Mouse (Mus musculus) stomach, embryonic 15.5 days (tissue): ENCODE data around the gene Ctnnbl1. TPM values are rescaled to one million over a fixed set of nuclear protein-coding genes. Genes with fewer than 3 reads are reported as not detected.

Experiments used
- ATAC-seq: fragments of 200-750 bp; cut with Nextera tagmentation; 2 replicates; pipeline ENCODE4 v1.8.0; 2017; ENCODE audit warnings: low read depth, moderate number of reproducible peaks, moderate TSS enrichment; ENCODE audit not compliant: insufficient read depth, low FRiP score
- H3K27ac ChIP-seq: fragments of 300-500 bp; sonication (generic); 2 replicates; pipeline ENCODE4 v1.5.1; 2015; ENCODE audit warnings: mild to moderate bottlenecking, inconsistent platforms
- H3K27me3 ChIP-seq: fragments of 300-500 bp; sonication (generic); replicated peaks from 2 replicates; pipeline ENCODE4 v1.6.1; 2015; ENCODE audit warnings: inconsistent platforms
- H3K36me3 ChIP-seq: fragments of 300-500 bp; sonication (generic); 2 replicates; pipeline ENCODE4 v1.6.1; 2015; ENCODE audit warnings: inconsistent platforms
- H3K4me1 ChIP-seq: fragments of 300-500 bp; sonication (generic); 2 replicates; pipeline ENCODE4 v1.6.1; 2015; ENCODE audit warnings: inconsistent platforms
- H3K4me2 ChIP-seq: fragments of 300-500 bp; sonication (generic); 2 replicates; pipeline ENCODE4 v1.6.1; 2015; ENCODE audit warnings: mild to moderate bottlenecking, inconsistent platforms
- H3K4me3 ChIP-seq: fragments of 300-500 bp; sonication (generic); replicated peaks from 2 replicates; pipeline ENCODE4 v1.5.1; 2015; ENCODE audit warnings: inconsistent platforms
- H3K9ac ChIP-seq: fragments of 300-500 bp; sonication (generic); 2 replicates; pipeline ENCODE4 v1.6.1; 2015; ENCODE audit warnings: inconsistent platforms
- H3K9me3 ChIP-seq: fragments of 300-500 bp; sonication (generic); 2 replicates; pipeline ENCODE4 v1.6.1; 2016; ENCODE audit warnings: inconsistent platforms
- WGBS: fragments of 180-500 bp; shearing (Covaris S2); methylation state at CpG from one replicate; pipeline ENCODE4 v1.1.7; 2015; 5-methylcytosine and 5-hydroxymethylcytosine counted together
- polyA plus RNA-seq: library from polyadenylated mRNA; unstranded; fragments of >200 nt; fragmentation: Nextera tagmentation; extraction: Ambion mirVana; gene quantifications from 2 replicates; pipeline ENCODE4 v1.2.1, GENCODE M21; 2015

Ctnnbl1 gene
- polyA plus RNA-seq, 1 experiment from 2014 or later, result 45.5 TPM

DNA sequence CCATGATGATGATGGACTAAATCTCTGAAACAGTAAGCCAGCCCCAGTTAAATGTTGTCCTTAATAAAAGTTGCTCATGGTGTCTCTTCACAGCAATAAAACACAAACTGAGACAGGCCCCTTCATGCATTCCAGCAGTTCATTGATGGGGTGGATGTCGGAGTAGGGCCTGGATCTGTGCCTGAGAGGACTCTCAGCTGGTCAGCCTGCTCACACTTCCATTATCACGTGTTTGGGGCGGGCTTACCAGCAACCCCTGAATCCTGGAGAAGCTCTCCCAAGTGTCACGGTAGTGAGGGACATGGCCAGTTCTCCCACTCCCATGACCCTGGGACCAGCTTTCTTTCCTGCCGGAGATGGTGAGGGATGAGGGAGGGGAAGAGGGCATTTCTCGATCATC lies 24.5 kb upstream of the Ctnnbl1 start:
- WGBS, result 69% methylated on average over 6 of the region's 6 CpGs
- H3K27me3 ChIP-seq, result no peaks in the 10 kb centered on the region
- no peak for ATAC-seq
- H3K27ac ChIP-seq, result no peak overlapping the region
- H3K9ac ChIP-seq, result no peak overlapping the region
- no peak overlapping the region for H3K4me2 ChIP-seq
- no peak overlapping the region for H3K4me3 ChIP-seq
- no peaks in the 10 kb centered on the region for H3K4me1 ChIP-seq
- no peaks in the 10 kb centered on the region for H3K36me3 ChIP-seq
- no peaks in the 10 kb centered on the region for H3K9me3 ChIP-seq

DNA sequence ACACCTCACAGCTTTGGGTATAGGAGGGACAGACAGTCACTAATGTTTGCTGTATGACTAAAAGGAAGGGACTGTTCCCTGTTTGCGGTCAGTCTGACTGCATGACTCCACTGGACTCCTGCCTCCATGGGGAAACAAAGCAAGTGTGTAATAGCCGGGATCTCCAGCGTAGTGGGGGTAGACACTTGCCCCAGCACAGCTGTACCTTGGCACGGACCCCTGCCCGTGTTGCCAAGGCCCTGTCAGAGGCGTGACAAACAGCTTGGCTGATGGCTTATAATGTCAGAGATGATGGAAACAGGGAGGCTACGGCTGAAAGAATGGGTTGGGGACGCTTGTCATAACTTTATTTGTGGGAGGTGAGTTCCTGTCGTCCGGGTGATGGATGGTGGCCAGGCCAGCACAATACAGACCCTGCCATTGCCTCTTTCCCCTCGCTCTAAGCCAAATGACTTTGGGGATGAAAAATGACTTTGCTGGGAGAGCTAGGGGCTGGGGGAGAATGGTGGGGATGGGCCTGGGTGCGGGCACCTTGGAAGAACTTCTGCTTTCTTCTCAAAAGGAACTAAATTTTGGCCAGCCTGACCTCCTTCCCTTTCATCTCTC lies 21.5 kb upstream of the Ctnnbl1 start:
- no peaks in the 10 kb centered on the region for H3K27me3 ChIP-seq
- no peak overlapping the region for H3K4me2 ChIP-seq
- no peaks in the 10 kb centered on the region for H3K9me3 ChIP-seq
- no peak overlapping the region for H3K27ac ChIP-seq
- ATAC-seq, result no peak
- H3K4me3 ChIP-seq, result no peak overlapping the region
- H3K4me1 ChIP-seq, result no peaks in the 10 kb centered on the region
- H3K9ac ChIP-seq, result no peak overlapping the region
- no peaks in the 10 kb centered on the region for H3K36me3 ChIP-seq
- WGBS, result 20% methylated on average over 12 of the region's 12 CpGs

DNA sequence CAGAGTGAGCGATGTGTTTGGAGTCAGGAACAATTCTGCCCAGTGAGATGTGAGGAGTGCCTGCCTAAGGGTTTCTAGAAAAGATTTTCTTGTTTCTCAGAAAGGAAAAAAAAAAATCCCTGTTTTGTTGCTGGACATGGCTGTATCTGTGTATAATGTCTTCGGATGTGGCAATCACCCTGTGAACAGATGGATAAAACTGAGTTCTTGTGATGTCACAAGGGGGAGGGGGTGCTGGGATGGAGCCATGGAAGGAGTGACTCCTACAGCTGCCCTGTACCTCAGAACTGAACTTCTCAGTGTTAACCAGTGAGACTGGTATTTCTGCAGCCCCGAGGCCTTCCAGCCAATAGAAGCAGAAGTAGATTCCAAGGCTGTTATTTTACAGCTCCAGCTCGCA lies 18.8 kb upstream of the Ctnnbl1 start:
- Histone ChIP-seq H3K27me3 (no peaks in the 10 kb centered on the region), H3K36me3 (no peaks in the 10 kb centered on the region), H3K27ac (no peak overlapping the region), H3K9me3 (no peaks in the 10 kb centered on the region), H3K4me2 (no peak overlapping the region), H3K4me3 (no peak overlapping the region), H3K9ac (no peak overlapping the region), H3K4me1 (no peaks in the 10 kb centered on the region)
- ATAC-seq, result no peak
- WGBS, result 60% methylated on average over 4 of the region's 4 CpGs

DNA sequence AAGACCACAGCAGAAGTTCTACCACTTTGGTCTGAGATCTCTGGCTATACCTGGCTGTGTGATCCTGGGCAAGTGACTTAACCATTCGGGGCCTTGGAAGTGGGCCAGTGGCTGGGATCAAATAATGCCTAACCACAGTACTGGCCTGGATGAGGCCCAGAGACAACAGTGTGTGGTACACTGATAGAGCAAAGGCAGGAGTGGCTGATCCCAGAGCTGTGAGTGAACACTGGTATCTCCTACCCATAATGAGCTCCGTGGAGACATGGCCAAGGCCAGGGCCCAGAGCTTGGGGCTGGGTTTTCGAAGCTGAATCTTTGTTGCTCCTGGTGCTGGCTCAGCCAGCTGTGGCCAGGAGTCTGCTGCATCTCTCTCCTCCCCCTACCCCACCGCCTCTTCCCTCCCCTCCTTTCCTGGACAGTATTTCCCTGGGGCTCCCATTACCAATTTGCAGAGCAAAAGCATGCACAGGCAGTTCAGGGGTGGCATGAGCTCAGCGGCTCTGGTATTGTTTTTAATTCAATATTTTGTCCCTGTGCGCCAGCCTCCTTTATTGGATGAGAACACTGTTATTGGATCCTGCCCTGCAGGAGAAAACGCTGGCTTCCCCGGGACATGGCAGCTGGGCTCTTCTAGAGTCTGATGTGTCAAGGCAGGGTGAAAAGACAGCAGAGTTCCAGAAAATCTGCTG lies 13.2 kb upstream of the Ctnnbl1 start:
- 60% methylated on average over 8 of the region's 8 CpGs for WGBS
- Histone ChIP-seq H3K27ac (peak overlapping the region; percentile 18), H3K9ac (no peak overlapping the region), H3K27me3 (no peaks in the 10 kb centered on the region), H3K4me3 (no peak overlapping the region), H3K9me3 (no peaks in the 10 kb centered on the region), H3K4me1 (no peaks in the 10 kb centered on the region), H3K4me2 (no peak overlapping the region), H3K36me3 (no peaks in the 10 kb centered on the region)
- ATAC-seq, result peak; percentile 27; the same call in 1 of the 2 replicates

DNA sequence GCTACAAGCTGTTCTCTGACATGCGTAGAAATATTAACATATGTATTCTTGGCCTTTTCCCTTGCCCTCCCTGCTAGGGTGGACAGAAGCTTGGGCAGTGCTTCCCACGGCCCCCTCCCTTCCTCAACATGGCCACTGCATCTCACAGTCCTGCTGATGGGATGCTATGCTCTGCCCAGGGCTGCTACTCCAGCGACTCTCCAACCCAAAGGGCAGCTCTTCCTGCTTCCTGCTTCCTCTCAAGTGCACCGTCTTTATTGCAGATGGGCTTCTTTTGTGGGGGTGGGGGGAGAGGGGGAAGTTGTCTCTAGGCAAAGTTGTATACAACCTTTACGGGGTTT lies 12.7 kb upstream of the Ctnnbl1 start:
- Histone ChIP-seq H3K9ac (no peak overlapping the region), H3K27ac (peak overlapping the region; percentile 18; the same call in 1 of the 2 replicates), H3K9me3 (no peaks in the 10 kb centered on the region), H3K36me3 (no peaks in the 10 kb centered on the region), H3K4me1 (no peaks in the 10 kb centered on the region), H3K4me3 (no peak overlapping the region), H3K27me3 (no peaks in the 10 kb centered on the region), H3K4me2 (no peak overlapping the region)
- no peak for ATAC-seq
- WGBS, result 37% methylated on average over 5 of the region's 5 CpGs

DNA sequence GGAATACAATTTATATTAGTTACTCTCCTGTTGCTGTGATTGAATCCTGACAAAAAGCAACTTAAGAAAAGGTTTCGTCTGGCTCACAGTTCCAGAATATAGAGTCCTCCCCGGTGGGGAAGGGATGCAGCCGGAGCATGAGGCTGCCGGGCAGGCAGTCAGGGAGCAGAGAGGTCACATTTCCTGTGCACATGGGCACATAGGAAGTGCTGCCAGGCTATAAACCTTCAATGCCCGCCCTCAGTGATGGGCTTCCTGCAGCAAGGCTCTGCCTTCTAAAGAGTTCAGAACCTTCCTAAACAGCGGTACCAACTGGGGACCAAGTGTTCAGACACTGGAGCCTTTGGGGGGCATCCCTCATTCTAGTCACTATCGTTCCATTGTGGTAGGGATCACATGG lies 7.4 kb downstream of the Ctnnbl1 start:
- WGBS, result 72% methylated on average over 7 of the region's 7 CpGs
- H3K4me1 ChIP-seq, result no peaks in the 10 kb centered on the region

DNA sequence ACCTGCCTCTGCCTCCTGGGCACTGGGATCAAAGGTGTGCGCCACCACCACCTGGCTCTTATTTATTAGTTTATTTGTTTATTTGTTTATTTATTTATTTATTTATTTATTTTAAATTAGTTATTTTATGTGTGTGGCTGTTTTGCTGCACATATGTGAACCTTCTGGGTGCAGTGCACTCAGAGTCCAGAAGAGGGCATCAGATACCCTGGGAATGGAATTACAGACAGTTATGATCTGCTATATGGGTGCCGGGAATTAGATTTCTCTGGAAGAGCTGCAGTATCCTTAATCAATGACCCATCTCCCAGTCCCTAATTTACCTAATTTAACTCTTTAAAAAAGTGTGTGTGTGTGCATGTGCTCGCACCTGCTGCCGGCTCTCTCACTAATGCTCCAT lies 8.5 kb downstream of the Ctnnbl1 start:
- H3K27me3 ChIP-seq, result no peaks in the 10 kb centered on the region
- WGBS, result 97% methylated on average over 4 of the region's 4 CpGs
- no peaks in the 10 kb centered on the region for H3K36me3 ChIP-seq
- H3K27ac ChIP-seq, result no peak overlapping the region
- H3K4me3 ChIP-seq, result no peak overlapping the region
- H3K4me2 ChIP-seq, result no peak overlapping the region
- H3K9ac ChIP-seq, result no peak overlapping the region
- no peak for ATAC-seq
- H3K4me1 ChIP-seq, result no peaks in the 10 kb centered on the region
- no peaks in the 10 kb centered on the region; the same call in 1 of the 2 replicates for H3K9me3 ChIP-seq

More for the DNA sequence above, 7.4 kb downstream of the Ctnnbl1 start:
- Histone ChIP-seq H3K9me3 (no peaks in the 10 kb centered on the region; the same call in 1 of the 2 replicates), H3K36me3 (no peaks in the 10 kb centered on the region), H3K27me3 (no peaks in the 10 kb centered on the region), H3K4me2 (no peak overlapping the region), H3K4me3 (no peak overlapping the region), H3K27ac (no peak overlapping the region), H3K9ac (no peak overlapping the region)
- no peak for ATAC-seq

DNA sequence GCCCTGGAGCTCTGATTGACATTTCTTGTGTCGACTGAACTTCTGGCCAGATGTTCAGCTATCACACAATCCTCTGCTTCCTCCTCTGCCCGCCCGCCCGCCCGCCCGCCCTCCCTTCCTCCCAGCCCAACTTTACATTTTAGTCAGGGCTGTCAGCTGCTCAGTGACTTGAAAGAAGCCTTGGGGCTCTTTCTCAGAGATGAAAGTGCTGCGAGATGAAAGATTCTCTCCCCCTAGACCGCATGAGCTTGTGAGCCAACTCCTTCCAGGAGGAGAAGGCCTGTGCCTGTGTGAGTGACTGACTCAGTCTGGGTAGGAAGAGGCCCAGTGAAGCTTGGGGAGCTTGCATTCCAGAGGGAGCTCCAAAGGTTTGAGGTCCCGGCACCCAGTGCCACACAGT lies 9.4 kb downstream of the Ctnnbl1 start:
- ATAC-seq, result no peak
- Histone ChIP-seq H3K36me3 (no peaks in the 10 kb centered on the region), H3K4me3 (no peak overlapping the region), H3K27ac (no peak overlapping the region), H3K4me2 (no peak overlapping the region), H3K4me1 (peaks cover 1% of the 10 kb centered on the region), H3K27me3 (no peaks in the 10 kb centered on the region), H3K9ac (no peak overlapping the region), H3K9me3 (no peaks in the 10 kb centered on the region; the same call in 1 of the 2 replicates)
- WGBS, result 65% methylated on average over 9 of the region's 9 CpGs

DNA sequence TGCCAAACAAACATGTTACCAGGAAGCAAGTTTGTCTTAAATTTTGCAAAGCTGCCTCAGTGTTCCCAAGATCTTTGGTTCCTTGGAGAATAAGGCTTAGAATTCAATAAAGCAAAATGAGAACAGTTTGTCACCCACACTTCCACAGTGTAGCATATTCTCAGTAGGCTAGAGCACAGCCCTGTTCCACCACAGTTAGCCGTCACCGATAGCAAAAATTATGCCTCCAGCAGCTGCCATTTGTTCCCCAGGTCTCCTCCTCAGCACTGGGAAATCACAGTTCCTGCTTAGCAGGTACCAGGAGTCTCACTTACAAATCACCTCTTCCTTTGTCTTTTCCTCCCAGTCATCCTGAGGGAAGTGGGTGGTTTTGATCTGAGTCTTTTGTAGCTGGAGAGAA lies 10.8 kb downstream of the Ctnnbl1 start:
- no peak overlapping the region for H3K9ac ChIP-seq
- no peak overlapping the region for H3K4me2 ChIP-seq
- H3K4me3 ChIP-seq, result no peak overlapping the region
- WGBS, result 74% methylated on average over 2 of the region's 2 CpGs
- no peaks in the 10 kb centered on the region for H3K27me3 ChIP-seq
- H3K9me3 ChIP-seq, result no peaks in the 10 kb centered on the region; the same call in 1 of the 2 replicates
- no peak for ATAC-seq
- no peak overlapping the region for H3K27ac ChIP-seq
- peaks cover 5% of the 10 kb centered on the region for H3K4me1 ChIP-seq
- H3K36me3 ChIP-seq, result no peaks in the 10 kb centered on the region

DNA sequence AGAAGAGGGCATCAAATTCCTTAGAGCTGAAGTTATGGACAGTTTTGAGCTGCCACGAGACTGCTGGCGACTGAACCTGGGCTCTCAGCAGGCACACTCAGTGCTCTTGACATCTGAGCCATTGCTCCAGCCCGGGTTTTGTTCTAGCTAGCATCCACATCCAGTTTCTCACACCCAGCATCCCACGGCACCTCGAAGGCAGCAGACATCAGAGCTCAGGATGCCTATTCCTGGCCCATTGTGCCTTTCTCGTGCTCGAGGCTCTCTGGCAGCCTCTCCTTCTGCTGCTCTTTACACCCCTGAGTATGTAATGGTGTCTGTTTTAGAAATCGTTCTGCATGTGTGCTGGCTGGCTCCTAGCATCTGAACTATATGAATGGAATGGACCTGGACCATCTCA lies 13.3 kb downstream of the Ctnnbl1 start:
- no peak overlapping the region for H3K4me3 ChIP-seq
- ATAC-seq, result no peak
- H3K4me1 ChIP-seq, result peaks cover 5% of the 10 kb centered on the region
- WGBS, result 77% methylated on average over 8 of the region's 8 CpGs
- no peaks in the 10 kb centered on the region for H3K36me3 ChIP-seq
- no peak overlapping the region for H3K4me2 ChIP-seq
- H3K27me3 ChIP-seq, result no peaks in the 10 kb centered on the region
- no peak overlapping the region for H3K27ac ChIP-seq
- H3K9me3 ChIP-seq, result no peaks in the 10 kb centered on the region; the same call in 1 of the 2 replicates
- H3K9ac ChIP-seq, result no peak overlapping the region

DNA sequence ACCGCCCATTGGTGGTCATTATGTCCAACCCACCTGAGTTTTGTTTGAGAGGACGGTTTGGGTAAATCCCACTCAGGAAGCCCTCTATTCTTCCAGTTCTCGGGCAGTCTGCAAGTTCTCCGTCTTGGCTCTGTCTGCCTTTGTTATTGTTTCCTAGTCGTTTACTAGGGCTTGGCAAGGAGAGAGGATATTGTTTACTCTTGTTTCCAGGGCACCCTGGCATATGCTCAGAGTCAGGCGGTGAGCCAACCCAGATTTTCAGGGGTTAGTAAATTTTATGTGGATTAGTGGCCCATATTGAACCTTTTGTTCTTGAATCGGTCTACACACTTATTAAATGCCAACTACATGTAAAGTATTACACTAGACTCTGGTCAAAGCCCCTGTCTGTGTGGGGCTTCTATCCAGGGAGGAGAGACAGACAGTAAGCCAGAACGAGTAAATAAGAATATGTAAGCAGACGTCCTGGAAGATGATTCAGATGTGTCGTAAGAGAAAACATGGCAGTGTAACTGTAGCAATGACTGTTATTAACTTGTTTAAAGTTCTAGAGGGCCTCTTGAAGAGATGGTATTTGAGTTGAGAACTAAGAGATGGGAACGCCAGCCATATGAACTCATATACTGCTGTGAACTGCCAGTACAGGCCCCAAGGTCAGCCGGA lies 13.9 kb downstream of the Ctnnbl1 start:
- Histone ChIP-seq H3K36me3 (no peaks in the 10 kb centered on the region), H3K4me1 (peaks cover 5% of the 10 kb centered on the region), H3K27me3 (no peaks in the 10 kb centered on the region), H3K4me3 (no peak overlapping the region), H3K9me3 (no peaks in the 10 kb centered on the region), H3K27ac (no peak overlapping the region), H3K4me2 (no peak overlapping the region), H3K9ac (no peak overlapping the region)
- 0 out of 2 replicates have a peak, but pooled peaks have one; percentile 22 for ATAC-seq
- WGBS, result 62% methylated on average over 12 of the region's 12 CpGs

DNA sequence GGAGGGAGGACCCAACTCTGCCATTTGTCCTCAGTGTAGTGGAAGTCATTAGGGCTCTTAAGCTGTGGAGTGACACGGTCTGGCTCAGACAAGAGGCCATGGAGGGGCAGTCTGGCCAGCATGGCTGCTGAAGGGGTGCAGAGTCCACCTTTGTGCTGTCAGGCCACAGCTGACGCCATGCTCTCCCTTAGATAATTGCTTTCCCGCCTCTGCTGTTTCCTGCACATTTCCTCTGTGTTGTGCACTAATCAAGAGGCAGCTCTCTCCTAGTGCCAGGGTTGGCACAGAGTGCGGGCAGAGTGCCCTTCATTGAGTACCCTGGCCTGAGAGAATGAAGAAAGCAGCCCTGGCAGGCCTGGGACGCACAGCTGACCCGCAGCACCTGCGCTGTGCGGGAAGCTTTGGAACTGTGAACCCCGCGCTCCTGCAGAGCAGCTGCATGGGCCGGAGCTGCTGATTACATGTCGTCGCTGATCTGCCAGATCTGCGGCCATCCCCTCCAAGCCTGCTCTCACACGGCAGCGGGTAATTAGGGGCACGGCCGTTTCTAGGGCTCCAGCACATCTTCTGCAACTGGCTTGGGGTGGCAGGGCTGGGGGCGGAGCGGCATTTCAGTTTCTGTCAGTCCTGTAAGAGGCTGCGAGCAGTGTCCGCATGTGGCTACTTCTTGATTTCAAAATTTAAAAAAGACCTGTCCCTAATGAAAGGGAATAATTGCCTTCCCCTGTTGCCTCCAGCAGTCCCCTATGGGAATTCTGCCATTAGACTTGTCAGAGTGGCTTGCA lies 14.6 kb downstream of the Ctnnbl1 start:
- Histone ChIP-seq H3K9ac (no peak overlapping the region), H3K9me3 (no peaks in the 10 kb centered on the region), H3K27me3 (no peaks in the 10 kb centered on the region), H3K4me2 (no peak overlapping the region), H3K36me3 (no peaks in the 10 kb centered on the region), H3K4me3 (no peak overlapping the region), H3K4me1 (peaks cover 5% of the 10 kb centered on the region), H3K27ac (no peak overlapping the region)
- ATAC-seq, result no peak
- WGBS, result 69% methylated on average over 22 of the region's 22 CpGs
